Mouse (Mus musculus): Measurements from ENCODE around the gene Dffa. TPM values are rescaled to one million over a fixed set of nuclear protein-coding genes. Genes with fewer than 3 reads are reported as not detected.
A peak's percentile ranks its signal among the peaks of the same experiment; 100 is the strongest.
"Not testable (repeated sequence)": the region's sequence is repeated elsewhere in the genome, so short reads cannot be mapped to it uniquely, and the experiment has no call there.

Gene Dffa
- polyA plus RNA-seq, 1 experiment = 17.5 TPM

DNA sequence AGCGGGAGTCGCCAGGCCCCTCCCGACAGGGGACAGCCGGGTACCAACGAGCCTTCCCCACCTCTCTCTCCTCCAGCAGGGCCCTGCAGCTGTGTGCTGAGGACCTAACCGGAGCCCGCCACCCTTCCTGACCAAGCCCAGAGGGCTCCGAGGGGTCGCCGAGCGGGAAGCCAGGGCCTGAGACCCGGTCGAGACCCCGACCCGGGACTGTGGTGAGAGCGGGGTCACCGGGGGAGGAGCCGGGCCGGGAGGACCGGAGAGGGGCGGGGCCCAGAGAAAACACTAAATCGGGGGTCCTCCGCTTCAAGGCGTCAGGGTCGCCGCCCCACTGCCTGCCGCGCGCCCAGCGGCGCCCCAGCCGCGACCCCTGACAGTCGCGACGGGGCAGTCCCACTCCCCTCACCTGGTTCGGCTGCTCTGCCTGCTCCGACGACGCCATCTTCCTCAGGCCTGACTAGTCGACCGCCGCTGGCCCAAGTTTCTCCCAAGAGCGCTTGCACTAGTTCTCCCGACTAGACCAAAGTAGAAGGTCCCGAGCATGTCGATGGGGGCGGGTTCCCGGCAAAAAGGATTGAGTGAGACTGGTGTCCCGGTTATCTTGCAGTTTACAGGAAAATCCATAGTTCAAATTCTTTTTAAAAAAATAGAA, 4.5 kb upstream of the Dffa start, which contains the start of gene Pex14:
Gene Pex14 (minus strand): TSS at position 508 of the 649 bp plus-strand sequence.
- TF ChIP-seq POLR2A (IDR thresholded peaks at IDR 0.05; ENCODE audit: insufficient read length, low read depth) (peak; percentile 81), SRF (IDR thresholded peaks at IDR 0.05; ENCODE audit: control insufficient read depth, insufficient read length, low read depth) (peak; percentile 77), MAX (IDR thresholded peaks at IDR 0.05; ENCODE audit: low read depth) (no peak), POLR2AphosphoS2 (IDR thresholded peaks at IDR 0.05; ENCODE audit: insufficient read length, low read depth) (peak; percentile 68), MYOG (IDR thresholded peaks at IDR 0.05; ENCODE audit: control insufficient read depth in 1 of 3, insufficient read depth in 1 of 3, insufficient read length in 2 of 3, low read depth in 2 of 3) (peak in 1 of 3 experiments; percentile 20), MYOD1 (IDR thresholded peaks at IDR 0.05; ENCODE audit: control insufficient read depth in 1 of 3, insufficient read length in 2 of 3, low read depth in 2 of 3) (peak in 1 of 3 experiments; percentile 33), TCF12 (IDR thresholded peaks at IDR 0.05; ENCODE audit: insufficient read depth, poor library complexity, severe bottlenecking) (no peak), USF1 (IDR thresholded peaks at IDR 0.05; ENCODE audit: low read depth) (no peak), REST (IDR thresholded peaks at IDR 0.05; ENCODE audit: insufficient read depth, insufficient read length) (peak; percentile 50), CEBPB (IDR thresholded peaks at IDR 0.05; ENCODE audit: insufficient read depth, poor library complexity, severe bottlenecking) (no peak), TCF3 (IDR thresholded peaks at IDR 0.05; ENCODE audit: insufficient read length, low read depth) (no peak), E2F4 (IDR thresholded peaks at IDR 0.05; ENCODE audit: insufficient read depth) (no peak)
- Histone ChIP-seq H3K4me2 (ENCODE audit: low read depth) (peak within 1 kb of the TSS; percentile 84), H3K4me3 (peak within 1 kb of the TSS; percentile 93), H3K27me3 (ENCODE audit: control insufficient read depth, insufficient read depth, insufficient read length) (no peaks in the 10 kb centered on the region), H3K79me2 (ENCODE audit: control insufficient read depth, insufficient read depth) (peaks cover 47% of the 10 kb centered on the region), H3K36me3 (ENCODE audit: control insufficient read depth, insufficient read depth) (no peaks in the 10 kb centered on the region), H3ac (ENCODE audit: control insufficient read depth, insufficient read length) (peak within 1 kb of the TSS; percentile 68)

GRCm38 (mm10) chr4:149100449-149100848, 3.5 kb upstream of the Dffa start:
- not testable (repeated sequence) for H3K4me2 ChIP-seq (ENCODE audit: low read depth); H3K4me3 ChIP-seq; H3K27me3 ChIP-seq (ENCODE audit: control insufficient read depth, insufficient read depth, insufficient read length); H3K36me3 ChIP-seq (ENCODE audit: control insufficient read depth, insufficient read depth); H3ac ChIP-seq (ENCODE audit: control insufficient read depth, insufficient read length)
- H3K79me2 ChIP-seq (ENCODE audit: control insufficient read depth, insufficient read depth) = peaks cover 38% of the 10 kb centered on the region

GRCm38 (mm10) chr4:149101456-149101855, 2.5 kb upstream of the Dffa start:
- Histone ChIP-seq H3K4me3 (no peak overlapping the region), H3K4me2 (ENCODE audit: low read depth) (peak overlapping the region; percentile 52), H3ac (ENCODE audit: control insufficient read depth, insufficient read length) (no peak overlapping the region), H3K36me3 (ENCODE audit: control insufficient read depth, insufficient read depth) (no peaks in the 10 kb centered on the region), H3K27me3 (ENCODE audit: control insufficient read depth, insufficient read depth, insufficient read length) (no peaks in the 10 kb centered on the region), H3K79me2 (ENCODE audit: control insufficient read depth, insufficient read depth) (peaks cover 28% of the 10 kb centered on the region)
- TF ChIP-seq MYOG (IDR thresholded peaks at IDR 0.05; ENCODE audit: control insufficient read depth in 1 of 3, insufficient read depth in 1 of 3, insufficient read length in 2 of 3, low read depth in 2 of 3) = no peak
- no peak for TF ChIP-seq SRF (IDR thresholded peaks at IDR 0.05; ENCODE audit: control insufficient read depth, insufficient read length, low read depth)
- TF ChIP-seq USF1 (IDR thresholded peaks at IDR 0.05; ENCODE audit: low read depth) = no peak
- TF ChIP-seq POLR2AphosphoS2 (IDR thresholded peaks at IDR 0.05; ENCODE audit: insufficient read length, low read depth) = no peak
- no peak for TF ChIP-seq CEBPB (IDR thresholded peaks at IDR 0.05; ENCODE audit: insufficient read depth, poor library complexity, severe bottlenecking)
- TF ChIP-seq E2F4 (IDR thresholded peaks at IDR 0.05; ENCODE audit: insufficient read depth) = no peak
- no peak for TF ChIP-seq TCF3 (IDR thresholded peaks at IDR 0.05; ENCODE audit: insufficient read length, low read depth)
- TF ChIP-seq MYOD1 (IDR thresholded peaks at IDR 0.05; ENCODE audit: control insufficient read depth in 1 of 3, insufficient read length in 2 of 3, low read depth in 2 of 3) = no peak
- TF ChIP-seq REST (IDR thresholded peaks at IDR 0.05; ENCODE audit: insufficient read depth, insufficient read length) = no peak
- TF ChIP-seq TCF12 (IDR thresholded peaks at IDR 0.05; ENCODE audit: insufficient read depth, poor library complexity, severe bottlenecking) = no peak
- no peak for TF ChIP-seq MAX (IDR thresholded peaks at IDR 0.05; ENCODE audit: low read depth)
- TF ChIP-seq POLR2A (IDR thresholded peaks at IDR 0.05; ENCODE audit: insufficient read length, low read depth) = no peak

DNA sequence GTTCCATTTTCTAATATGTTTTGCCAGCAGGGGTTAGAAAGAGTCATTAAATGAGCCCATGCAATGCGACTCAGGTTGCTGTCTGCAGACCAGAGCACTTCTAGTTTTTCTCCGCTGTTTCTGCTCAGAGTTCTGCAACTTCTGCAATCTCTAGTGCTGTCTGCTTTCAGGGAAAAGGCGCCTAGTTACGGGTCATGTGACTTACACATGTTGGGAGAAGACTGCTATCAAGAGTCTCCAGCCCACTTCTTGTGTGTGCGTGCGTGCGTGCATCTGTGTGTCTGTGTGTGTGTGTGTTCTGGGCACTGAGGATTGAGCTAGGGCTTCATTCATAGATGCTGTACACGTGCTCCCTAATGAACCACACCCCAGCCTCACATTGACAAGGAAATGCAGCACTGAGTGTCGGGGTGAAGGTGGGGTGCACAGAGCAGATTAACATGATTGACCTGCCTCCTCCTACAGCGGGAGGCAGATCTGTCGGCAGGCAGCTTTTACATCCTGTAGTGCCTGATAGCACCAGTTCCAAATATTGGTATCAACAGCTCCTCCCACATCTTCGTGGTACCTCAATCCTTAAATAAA, 16.1 kb downstream of the Dffa start:
- H3K4me3 ChIP-seq; H3K36me3 ChIP-seq (ENCODE audit: control insufficient read depth, insufficient read depth); H3K79me2 ChIP-seq (ENCODE audit: control insufficient read depth, insufficient read depth); H3ac ChIP-seq (ENCODE audit: control insufficient read depth, insufficient read length); H3K4me2 ChIP-seq (ENCODE audit: low read depth); H3K27me3 ChIP-seq (ENCODE audit: control insufficient read depth, insufficient read depth, insufficient read length): not testable (repeated sequence)

DNA sequence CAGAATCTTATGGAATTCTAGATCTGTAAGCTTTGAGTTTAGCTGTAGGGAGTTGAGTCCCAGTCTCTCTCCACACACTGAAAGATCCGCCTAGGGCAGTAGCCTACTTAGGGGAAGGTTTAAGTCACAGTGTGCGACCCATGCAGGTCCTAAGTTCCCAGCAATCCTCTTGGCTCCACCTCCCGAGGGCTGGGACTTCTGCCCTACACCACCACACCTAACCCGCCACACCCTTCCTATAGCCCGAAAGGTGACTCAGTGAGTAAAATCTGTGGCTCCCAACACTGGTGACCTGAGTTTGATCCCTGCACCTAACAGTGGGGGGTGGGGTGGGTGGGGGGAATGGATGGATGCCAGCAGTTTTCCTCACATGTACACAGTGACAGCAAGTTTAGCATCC, 19.5 kb downstream of the Dffa start:
- Histone ChIP-seq H3K4me2 (ENCODE audit: low read depth) (no peak overlapping the region), H3K27me3 (ENCODE audit: control insufficient read depth, insufficient read depth, insufficient read length) (no peaks in the 10 kb centered on the region), H3K36me3 (ENCODE audit: control insufficient read depth, insufficient read depth) (no peaks in the 10 kb centered on the region), H3K4me3 (no peak overlapping the region), H3K79me2 (ENCODE audit: control insufficient read depth, insufficient read depth) (no peaks in the 10 kb centered on the region), H3ac (ENCODE audit: control insufficient read depth, insufficient read length) (no peak overlapping the region)
- no peak for TF ChIP-seq TCF3 (IDR thresholded peaks at IDR 0.05; ENCODE audit: insufficient read length, low read depth)
- TF ChIP-seq E2F4 (IDR thresholded peaks at IDR 0.05; ENCODE audit: insufficient read depth) = no peak
- no peak for TF ChIP-seq POLR2AphosphoS2 (IDR thresholded peaks at IDR 0.05; ENCODE audit: insufficient read length, low read depth)
- TF ChIP-seq USF1 (IDR thresholded peaks at IDR 0.05; ENCODE audit: low read depth) = no peak
- no peak for TF ChIP-seq POLR2A (IDR thresholded peaks at IDR 0.05; ENCODE audit: insufficient read length, low read depth)
- no peak for TF ChIP-seq SRF (IDR thresholded peaks at IDR 0.05; ENCODE audit: control insufficient read depth, insufficient read length, low read depth)
- TF ChIP-seq REST (IDR thresholded peaks at IDR 0.05; ENCODE audit: insufficient read depth, insufficient read length) = no peak
- no peak for TF ChIP-seq TCF12 (IDR thresholded peaks at IDR 0.05; ENCODE audit: insufficient read depth, poor library complexity, severe bottlenecking)
- TF ChIP-seq CEBPB (IDR thresholded peaks at IDR 0.05; ENCODE audit: insufficient read depth, poor library complexity, severe bottlenecking) = no peak
- no peak for TF ChIP-seq MYOG (IDR thresholded peaks at IDR 0.05; ENCODE audit: control insufficient read depth in 1 of 3, insufficient read depth in 1 of 3, insufficient read length in 2 of 3, low read depth in 2 of 3)
- TF ChIP-seq MAX (IDR thresholded peaks at IDR 0.05; ENCODE audit: low read depth) = no peak
- no peak for TF ChIP-seq MYOD1 (IDR thresholded peaks at IDR 0.05; ENCODE audit: control insufficient read depth in 1 of 3, insufficient read length in 2 of 3, low read depth in 2 of 3)
